9 mouse cellular contexts compared by ENCODE assay signal in the genomic region with DNA sequence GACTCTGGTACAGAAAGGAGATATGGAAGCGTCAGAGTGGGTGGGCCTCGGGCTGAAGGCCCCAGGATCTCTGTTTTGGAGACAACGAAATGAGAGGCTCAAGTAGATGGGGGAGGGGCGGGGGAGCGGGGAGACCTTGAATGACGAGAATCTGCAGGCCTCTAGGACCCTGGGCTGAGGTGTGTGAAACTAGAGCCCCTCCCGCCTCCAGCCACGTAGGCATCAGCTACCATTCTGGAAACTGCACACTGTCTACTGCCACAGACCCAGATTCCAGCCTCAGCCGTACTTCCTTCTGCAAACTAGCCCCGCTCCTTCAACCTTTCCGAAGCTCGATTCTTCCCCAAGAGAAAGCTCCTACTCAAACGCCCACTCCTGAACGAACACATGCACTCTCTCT. TPM values are rescaled to one million over a fixed set of nuclear protein-coding genes. Genes with fewer than 3 reads are reported as not detected.
DNase-seq lines count a peak whose midpoint lies in the region; ATAC-seq and TF ChIP-seq lines count a peak whose summit lies in the region.
"Had no signal": no experiment of that assay in that cellular context is flagged by ENCODE, and none has a peak within 500 bp of the region (broad histone marks: within the 10 kb centered on the region; RNA-seq: fewer than 3 reads in every experiment).

No protein-coding gene starts in this region.

- no peak for TF ChIP-seq CTCF in bone marrow macrophage, adult 2 months (IDR thresholded peaks at IDR 0.05; ENCODE audit: low read depth, low read length)

- peak overlapping the region; percentile 93 for H3K4me2 ChIP-seq in heart, embryonic 14.5 days (ENCODE audit: low read length)
- H3K4me2 ChIP-seq in forebrain, embryonic 12.5 days = peak overlapping the region; percentile 80
- peak overlapping the region; percentile 76 for H3K4me2 ChIP-seq in neural tube, embryonic 14.5 days (ENCODE audit: low read depth, low read length)

- H3K36me3 ChIP-seq in heart, embryonic 14.5 days (ENCODE audit: control insufficient read depth, insufficient read depth, low read length) = peaks cover 13% of the 10 kb centered on the region
- peaks cover 14% of the 10 kb centered on the region; the same call in 1 of the 2 replicates for H3K36me3 ChIP-seq in forebrain, embryonic 12.5 days (replicated peaks)
- H3K36me3 ChIP-seq in neural tube, embryonic 14.5 days (ENCODE audit: control insufficient read depth, insufficient read depth, low read length) = 0 out of 2 replicates have a peak, but pooled peaks cover 4% of the 10 kb centered on the region
- H3K36me3 ChIP-seq: G1E had no signal

- 6% methylated on average over 14 of the region's 14 CpGs for WGBS in heart, embryonic 14.5 days
- WGBS in forebrain, embryonic 12.5 days = 6% methylated on average over 14 of the region's 14 CpGs
- 6% methylated on average over 13 of the region's 14 CpGs for WGBS in neural tube, embryonic 14.5 days

- H3K27me3 ChIP-seq in heart, embryonic 14.5 days (ENCODE audit: control insufficient read depth, insufficient read depth, low read length) = peaks cover 13% of the 10 kb centered on the region
- H3K27me3 ChIP-seq in forebrain, embryonic 12.5 days = peaks cover 14% of the 10 kb centered on the region
- no peaks in the 10 kb centered on the region for H3K27me3 ChIP-seq in neural tube, embryonic 14.5 days (ENCODE audit: control insufficient read depth, insufficient read depth, low read length)

- peak overlapping the region; percentile 58 to 87; a peak in 3 of 4 replicates for H3K27ac ChIP-seq in heart, embryonic 14.5 days (replicated peaks in 1 of 2; ENCODE audit: control insufficient read depth in 1 of 2, insufficient read depth in 1 of 2, low read depth in 2 of 2, low read length in 2 of 2)
- H3K27ac ChIP-seq in bone marrow macrophage, adult 2 months (ENCODE audit: insufficient read depth, low read depth, low read length) = no peak overlapping the region
- peak overlapping the region; percentile 97 for H3K27ac ChIP-seq in forebrain, embryonic 12.5 days
- peak overlapping the region; percentile 99 for H3K27ac ChIP-seq in neural tube, embryonic 14.5 days (ENCODE audit: low read depth, low read length)

- no peak for ATAC-seq in heart, embryonic 14.5 days (ENCODE audit: insufficient number of reproducible peaks, insufficient read depth, low FRiP score, low read depth)
- ATAC-seq in forebrain, embryonic 12.5 days (ENCODE audit: low FRiP score) = peak; percentile 55
- ATAC-seq in neural tube, embryonic 14.5 days (ENCODE audit: low read depth) = peak; percentile 81

- peak overlapping the region; percentile 89 for H3K9ac ChIP-seq in heart, embryonic 14.5 days (ENCODE audit: low read length)
- H3K9ac ChIP-seq in forebrain, embryonic 12.5 days = peak overlapping the region; percentile 91
- peak overlapping the region; percentile 95 for H3K9ac ChIP-seq in neural tube, embryonic 14.5 days (replicated peaks; ENCODE audit: low read depth, low read length)

- H3K4me1 ChIP-seq in heart, embryonic 14.5 days (ENCODE audit: control insufficient read depth in 2 of 2, insufficient read depth in 2 of 2, low read length in 2 of 2) = peaks cover 5 to 15% of the 10 kb centered on the region in 2 experiments; a peak in 2 of 4 replicates
- peaks cover 17% of the 10 kb centered on the region for H3K4me1 ChIP-seq in bone marrow macrophage, adult 2 months (ENCODE audit: control insufficient read depth, insufficient read depth, low read length)
- peaks cover 39% of the 10 kb centered on the region for H3K4me1 ChIP-seq in forebrain, embryonic 12.5 days
- peaks cover 29% of the 10 kb centered on the region for H3K4me1 ChIP-seq in neural tube, embryonic 14.5 days (ENCODE audit: control insufficient read depth, insufficient read depth, low read length)

- H3K9me3 ChIP-seq in heart, embryonic 14.5 days (ENCODE audit: control insufficient read depth, low read length) = no peaks in the 10 kb centered on the region
- no peaks in the 10 kb centered on the region for H3K9me3 ChIP-seq in forebrain, embryonic 12.5 days
- no peaks in the 10 kb centered on the region for H3K9me3 ChIP-seq in neural tube, embryonic 14.5 days (ENCODE audit: control insufficient read depth, low read length)
- H3K9me3 ChIP-seq: G1E had no signal

- H3K4me3 ChIP-seq in heart, embryonic 14.5 days (ENCODE audit: control insufficient read depth in 1 of 2, insufficient read depth in 1 of 2, low read depth in 1 of 2, low read length in 2 of 2) = peak overlapping the region; percentile 58 to 81
- peak overlapping the region; percentile 73 for H3K4me3 ChIP-seq in bone marrow macrophage, adult 2 months (ENCODE audit: insufficient read depth, low read length)
- peak overlapping the region; percentile 78 for H3K4me3 ChIP-seq in forebrain, embryonic 12.5 days (replicated peaks)
- peak overlapping the region; percentile 71 for H3K4me3 ChIP-seq in neural tube, embryonic 14.5 days (ENCODE audit: low read depth, low read length)

- intact Hi-C loops in left cerebral cortex, postnatal 25 days (cut with DNase I) = loop anchor here (2.0 to 5.0 kb wide), 2 partner anchors 140 to 226 kb away; a partner anchor contains a TSS

- DNase-seq in heart, adult 9 months (ENCODE audit: low spot score in 2 of 2) = no peak
- peak; percentile 57 to 68 for DNase-seq in left cerebral cortex, postnatal 25 days (ENCODE audit: low spot score in 2 of 2)
- DNase-seq in gastrocnemius, postnatal 10 days = no peak
- DNase-seq in kidney, adult 9 months = no peak

- no peak for TF ChIP-seq POLR2A in bone marrow macrophage, adult 2 months (IDR thresholded peaks at IDR 0.05; ENCODE audit: borderline replicate concordance, low read depth, low read length)

RNA-seq across cellular contexts. Expression of a gene that starts 1.2 kb away (rescaled TPM):
- polyA plus RNA-seq in heart, embryonic 14.5 days (2014; fragmentation: Nextera tagmentation; extraction: Ambion mirVana) = 18.7 and 20.5 TPM in 2 replicates
- polyA plus RNA-seq in bone marrow macrophage, adult 2 months (2012; ENCODE audit: insufficient read depth, insufficient read length, missing spikeins) = 12.1 and 12.9 TPM in 2 replicates
- polyA plus RNA-seq in forebrain, embryonic 12.5 days (2016; fragmentation: Nextera tagmentation; extraction: Ambion mirVana) = 15.0 and 19.8 TPM in 2 replicates
- total RNA-seq in left cerebral cortex, postnatal 25 days (2021) = 10 to 100 TPM; 21.9 to 25.7 TPM
- polyA plus RNA-seq in neural tube, embryonic 14.5 days (2014; fragmentation: Nextera tagmentation; extraction: Ambion mirVana) = 19.1 and 23.7 TPM in 2 replicates
- total RNA-seq in gastrocnemius, postnatal 10 days (2021) = 10 to 100 TPM; 33.3 to 41.5 TPM
- total RNA-seq: G1E had no signal
- polyA plus RNA-seq: G1E had no signal

RNA-seq across cellular contexts. Expression of a gene that starts 7.5 kb away (rescaled TPM):
- polyA plus RNA-seq in heart, embryonic 14.5 days (2014; fragmentation: Nextera tagmentation; extraction: Ambion mirVana) = 0.71 and 0.86 TPM in 2 replicates
- 43.3 and 52.6 TPM in 2 replicates for polyA plus RNA-seq in bone marrow macrophage, adult 2 months (2012; ENCODE audit: insufficient read depth, insufficient read length, missing spikeins)
- polyA plus RNA-seq in forebrain, embryonic 12.5 days (2016; fragmentation: Nextera tagmentation; extraction: Ambion mirVana) = 9.9 and 10.2 TPM in 2 replicates
- total RNA-seq in left cerebral cortex, postnatal 25 days (2021) = 100 to 1,000 TPM; 207 to 229 TPM
- 11.2 and 14.2 TPM in 2 replicates for polyA plus RNA-seq in neural tube, embryonic 14.5 days (2014; fragmentation: Nextera tagmentation; extraction: Ambion mirVana)
- 1 to 10 TPM in 1 of 2 experiments, under 1 TPM in 1; 0.38 to 1.1 TPM for total RNA-seq in gastrocnemius, postnatal 10 days (2021)
- polyA plus RNA-seq: G1E had no signal

RNA-seq across cellular contexts. Expression of a gene that starts 16.2 kb away (rescaled TPM):
- polyA plus RNA-seq in heart, embryonic 14.5 days (2014; fragmentation: Nextera tagmentation; extraction: Ambion mirVana) = 6.7 and 7.5 TPM in 2 replicates
- polyA plus RNA-seq in bone marrow macrophage, adult 2 months (2012; ENCODE audit: insufficient read depth, insufficient read length, missing spikeins) = not detected in 2 replicates
- polyA plus RNA-seq in forebrain, embryonic 12.5 days (2016; fragmentation: Nextera tagmentation; extraction: Ambion mirVana) = 0.67 and 1.1 TPM in 2 replicates
- total RNA-seq in left cerebral cortex, postnatal 25 days (2021) = under 1 TPM in 1 of 2 experiments, not detected in 1; 0.18 TPM
- polyA plus RNA-seq in neural tube, embryonic 14.5 days (2014; fragmentation: Nextera tagmentation; extraction: Ambion mirVana) = 0.44 and 0.54 TPM in 2 replicates
- 1 to 10 TPM; 8.4 to 9.4 TPM for total RNA-seq in gastrocnemius, postnatal 10 days (2021)
- polyA plus RNA-seq: G1E had no signal

RNA-seq across cellular contexts. Expression of a gene that starts 27.0 kb away (rescaled TPM):
- polyA plus RNA-seq in heart, embryonic 14.5 days (2014; fragmentation: Nextera tagmentation; extraction: Ambion mirVana) = 126 and 139 TPM in 2 replicates
- 70.1 and 76.5 TPM in 2 replicates for polyA plus RNA-seq in bone marrow macrophage, adult 2 months (2012; ENCODE audit: insufficient read depth, insufficient read length, missing spikeins)
- polyA plus RNA-seq in forebrain, embryonic 12.5 days (2016; fragmentation: Nextera tagmentation; extraction: Ambion mirVana) = 233 and 244 TPM in 2 replicates
- total RNA-seq in left cerebral cortex, postnatal 25 days (2021) = 1 to 10 TPM in 1 of 2 experiments, under 1 TPM in 1; 0.50 to 1.1 TPM
- 16.8 and 16.9 TPM in 2 replicates for polyA plus RNA-seq in neural tube, embryonic 14.5 days (2014; fragmentation: Nextera tagmentation; extraction: Ambion mirVana)
- 10 to 100 TPM; 13.5 to 14.3 TPM for total RNA-seq in gastrocnemius, postnatal 10 days (2021)

RNA-seq across cellular contexts. Expression of a gene that starts 27.0 kb away (rescaled TPM):
- polyA plus RNA-seq in heart, embryonic 14.5 days (2014; fragmentation: Nextera tagmentation; extraction: Ambion mirVana) = 78.9 and 85.9 TPM in 2 replicates
- polyA plus RNA-seq in bone marrow macrophage, adult 2 months (2012; ENCODE audit: insufficient read depth, insufficient read length, missing spikeins) = 62.3 and 65.0 TPM in 2 replicates
- 199 and 221 TPM in 2 replicates for polyA plus RNA-seq in forebrain, embryonic 12.5 days (2016; fragmentation: Nextera tagmentation; extraction: Ambion mirVana)
- total RNA-seq in left cerebral cortex, postnatal 25 days (2021) = 100 to 1,000 TPM; 176 to 177 TPM
- 162 and 171 TPM in 2 replicates for polyA plus RNA-seq in neural tube, embryonic 14.5 days (2014; fragmentation: Nextera tagmentation; extraction: Ambion mirVana)
- 10 to 100 TPM; 66.2 to 66.4 TPM for total RNA-seq in gastrocnemius, postnatal 10 days (2021)

Comparison
In these comparisons a context has a peak if more than half of its experiments do, and no peak if none do; other contexts are left out.
1. DNase-seq: peak in left cerebral cortex, postnatal 25 days (2 of 2); none in heart, adult 9 months (0 of 2), gastrocnemius, postnatal 10 days (single experiment) and kidney, adult 9 months (single experiment).
2. Peak in every context shown above with its lines, with median percentiles within 50 percentile points of each other: H3K4me2 ChIP-seq, H3K4me3 ChIP-seq and H3K9ac ChIP-seq.